Mouse (Mus musculus): ENCODE measurements around the gene Cadm3. TPM values are rescaled to one million over a fixed set of nuclear protein-coding genes. Genes with fewer than 3 reads are reported as not detected.

Gene Cadm3
- total and polyA plus RNA-seq, 3 experiments = not detected

GRCm38 (mm10) chr1:173324961-173325360, 42.5 kb downstream of the Cadm3 start:
- no peaks in the 10 kb centered on the region for H3K9me3 ChIP-seq (replicated peaks; ENCODE audit: low read length)
- in situ Hi-C loops (cut with MboI; ENCODE audit: low pct_ligation_motif_present, low pct_unique_long_range_greater_than_20kb, low sequenced_read_pairs) = no loop called here
- H3K4me1 ChIP-seq (ENCODE audit: control insufficient read depth in 1 of 2, insufficient read depth in 2 of 2) = 0 out of 4 replicates have a peak, but pooled peaks cover 0 to 3% of the 10 kb centered on the region in 2 experiments
- H3K79me2 ChIP-seq (replicated peaks; ENCODE audit: control insufficient read depth, extremely low read depth, insufficient read depth, poor library complexity, severe bottlenecking) = no peaks in the 10 kb centered on the region
- no peak for DNase-seq (ENCODE audit: extremely low read depth)
- dilution Hi-C loops (cut with MboI; ENCODE audit: extremely low pct_ligation_motif_present, extremely low pct_unique_long_range_greater_than_20kb, low sequenced_read_pairs) = no loop called here
- no peak for TF ChIP-seq POLR2A (IDR thresholded peaks at IDR 0.05; ENCODE audit: low read depth, low read length)
- no peak for TF ChIP-seq ZMIZ1 (IDR thresholded peaks at IDR 0.05; ENCODE audit: low read depth, low read length)
- no peak for TF ChIP-seq CHD1 (IDR thresholded peaks at IDR 0.05; ENCODE audit: low read depth, low read length)
- no peak for TF ChIP-seq ZNF384 (IDR thresholded peaks at IDR 0.05; ENCODE audit: low read depth, low read length)
- TF ChIP-seq NELFE (IDR thresholded peaks at IDR 0.05; ENCODE audit: low read depth, low read length) = no peak
- no peak for TF ChIP-seq TBP (conservative IDR thresholded peaks at IDR 0.05; ENCODE audit: low read depth, low read length)
- TF ChIP-seq MAZ (IDR thresholded peaks at IDR 0.05; ENCODE audit: low read depth, low read length) = no peak
- TF ChIP-seq RAD21 (IDR thresholded peaks at IDR 0.05; ENCODE audit: low read depth, low read length) = no peak
- TF ChIP-seq MYC (IDR thresholded peaks at IDR 0.05; ENCODE audit: low read depth, low read length) = no peak
- TF ChIP-seq GABPA (IDR thresholded peaks at IDR 0.05; ENCODE audit: insufficient replicate concordance, low read depth, low read length) = no peak
- TF ChIP-seq KAT2A (IDR thresholded peaks at IDR 0.05; ENCODE audit: insufficient replicate concordance, low read length) = no peak
- TF ChIP-seq JUND (conservative IDR thresholded peaks at IDR 0.05; ENCODE audit: low read depth, low read length) = no peak
- no peak for TF ChIP-seq USF2 (conservative IDR thresholded peaks at IDR 0.05; ENCODE audit: low read depth, low read length)
- no peak for TF ChIP-seq TCF12 (IDR thresholded peaks at IDR 0.05; ENCODE audit: low read depth, low read length)
- no peak for TF ChIP-seq BHLHE40 (IDR thresholded peaks at IDR 0.05; ENCODE audit: low read depth, low read length)
- no peak for TF ChIP-seq USF1 (IDR thresholded peaks at IDR 0.05; ENCODE audit: low read depth, low read length)
- TF ChIP-seq SIN3A (IDR thresholded peaks at IDR 0.05; ENCODE audit: low read length) = no peak
- TF ChIP-seq JUN (IDR thresholded peaks at IDR 0.05; ENCODE audit: insufficient read depth, low read depth, low read length) = no peak
- TF ChIP-seq NRF1 (IDR thresholded peaks at IDR 0.05; ENCODE audit: low read depth, low read length) = no peak
- no peak for TF ChIP-seq SMC3 (IDR thresholded peaks at IDR 0.05; ENCODE audit: low read depth, low read length)
- no peak overlapping the region for H3K27ac ChIP-seq (ENCODE audit: insufficient read depth, low read depth)
- no peak overlapping the region for H3K9ac ChIP-seq (ENCODE audit: insufficient read depth, low read depth)
- H3K4me2 ChIP-seq (ENCODE audit: insufficient read depth, low read depth, poor library complexity, severe bottlenecking) = no peak overlapping the region
- H3K4me3 ChIP-seq (replicated peaks in 1 of 3; ENCODE audit: low read depth in 2 of 3, low read length in 2 of 3, poor library complexity in 1 of 3) = no peak overlapping the region
- no peaks in the 10 kb centered on the region for H3K27me3 ChIP-seq (replicated peaks)
- no peaks in the 10 kb centered on the region for H3K36me3 ChIP-seq (replicated peaks in 1 of 2; ENCODE audit: control insufficient read depth in 1 of 2, insufficient read depth in 1 of 2, low read length in 1 of 2)

GRCm38 (mm10) chr1:173323839-173324585, 43.5 kb downstream of the Cadm3 start:
- no peak overlapping the region for H3K27ac ChIP-seq (ENCODE audit: insufficient read depth, low read depth)
- no peak for TF ChIP-seq MAZ (IDR thresholded peaks at IDR 0.05; ENCODE audit: low read depth, low read length)
- TF ChIP-seq MAFK (IDR thresholded peaks at IDR 0.05; ENCODE audit: insufficient replicate concordance, low read length) = no peak
- TF ChIP-seq ETS1 (conservative IDR thresholded peaks at IDR 0.05; ENCODE audit: low read depth, low read length) = no peak
- no peak for TF ChIP-seq CHD1 (IDR thresholded peaks at IDR 0.05; ENCODE audit: low read depth, low read length)
- no peak for TF ChIP-seq RCOR1 (conservative IDR thresholded peaks at IDR 0.05; ENCODE audit: low read depth, low read length)
- TF ChIP-seq ELF1 (IDR thresholded peaks at IDR 0.05; ENCODE audit: low read depth, low read length) = no peak
- TF ChIP-seq POLR2A (IDR thresholded peaks at IDR 0.05; ENCODE audit: low read depth, low read length) = no peak
- TF ChIP-seq RAD21 (IDR thresholded peaks at IDR 0.05; ENCODE audit: low read depth, low read length) = peak; percentile 74
- peak; percentile 30; the same call in 1 of the 2 replicates for TF ChIP-seq ZC3H11A (IDR thresholded peaks at IDR 0.05; ENCODE audit: low read depth, low read length)
- TF ChIP-seq BHLHE40 (IDR thresholded peaks at IDR 0.05; ENCODE audit: low read depth, low read length) = no peak
- peak; percentile 77 for TF ChIP-seq SMC3 (IDR thresholded peaks at IDR 0.05; ENCODE audit: low read depth, low read length)
- TF ChIP-seq PAX5 (IDR thresholded peaks at IDR 0.05; ENCODE audit: low read length) = no peak
- TF ChIP-seq IRF4 (IDR thresholded peaks at IDR 0.05; ENCODE audit: low read depth, low read length) = no peak
- no peak for TF ChIP-seq NRF1 (IDR thresholded peaks at IDR 0.05; ENCODE audit: low read depth, low read length)
- no peak for TF ChIP-seq EP300 (IDR thresholded peaks at IDR 0.05; ENCODE audit: low read length)
- TF ChIP-seq UBTF (IDR thresholded peaks at IDR 0.05; ENCODE audit: low read depth, low read length) = no peak
- TF ChIP-seq JUND (conservative IDR thresholded peaks at IDR 0.05; ENCODE audit: low read depth, low read length) = no peak
- TF ChIP-seq TBP (conservative IDR thresholded peaks at IDR 0.05; ENCODE audit: low read depth, low read length) = no peak
- peak; percentile 72 to 85 for TF ChIP-seq CTCF (conservative IDR thresholded peaks at IDR 0.05 in 1 of 2, IDR thresholded peaks at IDR 0.05 in 1 of 2; ENCODE audit: low read depth in 2 of 2, low read length in 2 of 2)
- no peak for TF ChIP-seq TCF12 (IDR thresholded peaks at IDR 0.05; ENCODE audit: low read depth, low read length)
- no peak for TF ChIP-seq ZMIZ1 (IDR thresholded peaks at IDR 0.05; ENCODE audit: low read depth, low read length)
- TF ChIP-seq USF1 (IDR thresholded peaks at IDR 0.05; ENCODE audit: low read depth, low read length) = no peak

More at GRCm38 (mm10) chr1:173323839-173324585, 43.5 kb downstream of the Cadm3 start:
- dilution Hi-C loops (cut with MboI; ENCODE audit: extremely low pct_ligation_motif_present, extremely low pct_unique_long_range_greater_than_20kb, low sequenced_read_pairs) (no loop called here), in situ Hi-C loops (cut with MboI; ENCODE audit: low pct_ligation_motif_present, low pct_unique_long_range_greater_than_20kb, low sequenced_read_pairs) (no loop called here)
- no peak overlapping the region for H3K4me2 ChIP-seq (ENCODE audit: insufficient read depth, low read depth, poor library complexity, severe bottlenecking)
- no peak overlapping the region for H3K9ac ChIP-seq (ENCODE audit: insufficient read depth, low read depth)
- H3K9me3 ChIP-seq (replicated peaks; ENCODE audit: low read length) = no peaks in the 10 kb centered on the region
- H3K27me3 ChIP-seq (replicated peaks) = no peaks in the 10 kb centered on the region
- peak; percentile 33 for DNase-seq (ENCODE audit: extremely low read depth)
- H3K79me2 ChIP-seq (replicated peaks; ENCODE audit: control insufficient read depth, extremely low read depth, insufficient read depth, poor library complexity, severe bottlenecking) = no peaks in the 10 kb centered on the region
- H3K36me3 ChIP-seq (replicated peaks in 1 of 2; ENCODE audit: control insufficient read depth in 1 of 2, insufficient read depth in 1 of 2, low read length in 1 of 2) = no peaks in the 10 kb centered on the region
- 0 out of 4 replicates have a peak, but pooled peaks cover 0 to 3% of the 10 kb centered on the region in 2 experiments for H3K4me1 ChIP-seq (ENCODE audit: control insufficient read depth in 1 of 2, insufficient read depth in 2 of 2)
- H3K4me3 ChIP-seq (replicated peaks in 1 of 3; ENCODE audit: low read depth in 2 of 3, low read length in 2 of 3, poor library complexity in 1 of 3) = no peak overlapping the region
